Mouse (Mus musculus): ENCODE data around the gene Caskin1. TPM values are rescaled to one million over a fixed set of nuclear protein-coding genes. Genes with fewer than 3 reads are reported as not detected.
A peak's percentile ranks its signal among the peaks of the same experiment; 100 is the strongest.

Caskin1 gene
- polyA plus RNA-seq, 1 experiment from 2014 or later: 1.1 TPM

DNA sequence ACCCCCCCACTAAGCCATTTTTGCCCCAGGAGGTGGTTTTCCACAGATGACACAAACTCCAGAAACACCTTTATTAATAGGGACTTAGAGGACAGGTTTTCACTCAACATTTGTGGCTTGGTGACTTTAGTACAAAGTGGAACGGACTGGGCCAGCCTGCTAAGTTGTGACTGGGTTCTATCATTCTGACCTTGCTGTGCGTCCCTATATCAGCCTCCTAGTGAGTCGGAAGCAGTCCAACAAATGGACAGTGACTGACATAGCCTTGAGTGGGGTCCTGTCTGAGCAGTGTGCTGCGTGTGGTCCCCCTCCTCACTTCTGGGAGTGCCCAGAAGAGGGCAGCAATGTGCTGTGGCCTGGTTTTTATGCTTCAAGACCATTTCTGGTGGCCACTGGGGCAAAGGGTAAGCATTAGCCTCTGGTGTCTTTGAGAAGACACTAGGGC is 40.6 kb downstream of the Caskin1 start:
- H3K9me3 ChIP-seq (replicated peaks; ENCODE audit: low read length): no peaks in the 10 kb centered on the region
- no peaks in the 10 kb centered on the region for H3K27me3 ChIP-seq (ENCODE audit: insufficient read depth, low read length)
- under 1% methylated on average over 4 of the region's 4 CpGs for WGBS
- H3K4me1 ChIP-seq (replicated peaks; ENCODE audit: insufficient read depth, low read length): peaks cover 21% of the 10 kb centered on the region
- peak overlapping the region; percentile 75; the same call in 1 of the 2 replicates for H3K27ac ChIP-seq
- peak; percentile 87 for TF ChIP-seq CTCF (IDR thresholded peaks at IDR 0.05; ENCODE audit: low read depth)
- ATAC-seq (replicated peaks; ENCODE audit: low FRiP score, low read depth) (no peak), DNase-seq (ENCODE audit: low spot score) (peak; percentile 77)
- H3K9ac ChIP-seq (ENCODE audit: low read depth, low read length): peak overlapping the region; percentile 72
- H3K4me2 ChIP-seq (ENCODE audit: low read length): peak overlapping the region; percentile 72
- no peaks in the 10 kb centered on the region; the same call in 1 of the 2 replicates for H3K36me3 ChIP-seq (ENCODE audit: insufficient read depth, low read length)
- peak overlapping the region; percentile 73 for H3K4me3 ChIP-seq (replicated peaks; ENCODE audit: low read depth, low read length)

DNA sequence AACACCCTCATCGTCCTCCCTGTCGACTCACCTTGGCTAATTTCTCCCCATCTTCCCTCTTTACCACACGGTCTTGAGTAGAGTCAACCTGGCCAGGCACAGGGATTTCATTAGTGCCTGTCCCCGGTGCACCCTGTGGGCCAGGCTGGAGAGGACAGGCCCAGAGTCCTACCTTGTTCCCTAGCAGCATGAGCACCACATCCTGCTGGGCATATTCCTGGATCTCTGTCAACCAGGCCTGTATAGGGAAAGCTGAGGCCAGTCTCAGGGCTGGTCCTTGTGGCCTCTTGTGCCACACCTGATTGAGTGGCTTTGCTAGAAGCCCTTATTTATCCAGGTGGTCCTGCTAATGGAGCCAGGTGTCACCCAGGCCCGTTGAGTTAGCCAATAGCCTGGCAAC is 41.5 kb downstream of the Caskin1 start:
- Histone ChIP-seq H3K4me1 (replicated peaks; ENCODE audit: insufficient read depth, low read length) (peaks cover 21% of the 10 kb centered on the region), H3K4me2 (ENCODE audit: low read length) (peak overlapping the region; percentile 72), H3K27ac (no peak overlapping the region), H3K4me3 (replicated peaks; ENCODE audit: low read depth, low read length) (0 out of 2 replicates have a peak overlapping the region, but pooled peaks have one; percentile 7), H3K27me3 (ENCODE audit: insufficient read depth, low read length) (no peaks in the 10 kb centered on the region), H3K36me3 (ENCODE audit: insufficient read depth, low read length) (no peaks in the 10 kb centered on the region; the same call in 1 of the 2 replicates), H3K9me3 (replicated peaks; ENCODE audit: low read length) (no peaks in the 10 kb centered on the region), H3K9ac (ENCODE audit: low read depth, low read length) (peak overlapping the region; percentile 72)
- 27% methylated on average over 5 of the region's 5 CpGs for WGBS
- no peak for TF ChIP-seq CTCF (IDR thresholded peaks at IDR 0.05; ENCODE audit: low read depth)
- DNase-seq (ENCODE audit: low spot score): no peak
- ATAC-seq (replicated peaks; ENCODE audit: low FRiP score, low read depth): no peak

DNA sequence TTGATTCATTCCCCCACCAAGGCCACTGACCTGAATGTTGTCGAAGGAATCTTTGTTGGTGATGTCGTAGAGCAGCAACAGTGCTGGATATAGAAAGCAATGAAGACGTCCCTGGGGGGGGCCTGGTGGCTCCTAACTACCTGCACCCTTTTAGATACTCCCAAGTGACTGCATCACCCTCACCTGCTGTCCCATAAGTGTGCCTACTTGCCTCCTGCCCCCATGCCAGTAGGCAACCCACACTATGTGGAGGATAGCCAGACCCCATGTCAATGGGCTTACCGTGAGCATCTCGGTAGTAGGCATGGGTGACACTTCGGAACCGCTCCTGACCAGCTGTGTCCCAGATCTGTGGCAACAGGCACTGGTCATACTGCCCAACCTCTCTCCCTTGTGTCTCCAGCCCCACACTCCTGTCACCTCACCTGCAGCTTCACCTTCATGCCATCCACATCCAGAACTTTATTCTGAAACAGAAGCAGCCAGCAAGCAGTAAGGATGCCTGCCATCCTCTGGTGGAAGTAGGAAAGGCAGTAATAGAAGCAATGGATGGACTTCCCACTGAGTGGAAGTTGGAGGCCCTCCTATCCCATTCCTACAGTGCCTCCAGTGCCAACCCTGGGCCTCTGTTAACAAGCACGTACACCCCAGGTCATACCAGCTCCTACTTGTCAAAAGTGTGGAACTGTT is 42.1 kb downstream of the Caskin1 start:
- peak overlapping the region; percentile 72 for H3K4me2 ChIP-seq (ENCODE audit: low read length)
- WGBS: 35% methylated on average over 8 of the region's 8 CpGs
- peaks cover 21% of the 10 kb centered on the region for H3K4me1 ChIP-seq (replicated peaks; ENCODE audit: insufficient read depth, low read length)
- peak; percentile 55 for TF ChIP-seq CTCF (IDR thresholded peaks at IDR 0.05; ENCODE audit: low read depth)
- 0 out of 2 replicates have a peak overlapping the region, but pooled peaks have one; percentile 72 for H3K9ac ChIP-seq (ENCODE audit: low read depth, low read length)
- ATAC-seq (replicated peaks; ENCODE audit: low FRiP score, low read depth): no peak
- H3K4me3 ChIP-seq (replicated peaks; ENCODE audit: low read depth, low read length): no peak overlapping the region
- H3K9me3 ChIP-seq (replicated peaks; ENCODE audit: low read length): no peaks in the 10 kb centered on the region
- H3K27ac ChIP-seq: no peak overlapping the region
- no peaks in the 10 kb centered on the region; the same call in 1 of the 2 replicates for H3K36me3 ChIP-seq (ENCODE audit: insufficient read depth, low read length)
- no peaks in the 10 kb centered on the region for H3K27me3 ChIP-seq (ENCODE audit: insufficient read depth, low read length)
- no peak for DNase-seq (ENCODE audit: low spot score)

DNA sequence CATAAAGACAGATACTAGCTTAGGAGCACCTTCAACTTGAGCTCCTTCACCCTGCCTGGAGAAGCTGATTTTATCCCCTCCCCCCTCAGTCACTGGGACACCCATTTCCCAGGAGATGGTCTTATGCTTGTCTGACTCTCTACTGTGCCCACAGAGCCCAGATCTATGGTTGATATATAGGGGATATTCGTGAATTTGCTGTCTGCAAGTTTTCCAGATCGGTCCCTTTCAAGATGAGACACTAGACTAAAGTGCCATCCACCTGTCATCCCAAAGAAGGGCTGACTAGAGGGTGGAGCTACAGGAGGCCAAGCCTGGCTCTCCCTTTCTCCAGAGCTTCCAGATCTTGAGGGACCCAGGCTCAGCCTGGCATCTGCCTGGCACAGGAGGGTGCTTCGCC is 42.7 kb downstream of the Caskin1 start:
- DNase-seq (ENCODE audit: low spot score) (no peak), ATAC-seq (replicated peaks; ENCODE audit: low FRiP score, low read depth) (no peak)
- H3K4me3 ChIP-seq (replicated peaks; ENCODE audit: low read depth, low read length): no peak overlapping the region
- 69% methylated on average over 3 of the region's 3 CpGs for WGBS
- no peaks in the 10 kb centered on the region; the same call in 1 of the 2 replicates for H3K36me3 ChIP-seq (ENCODE audit: insufficient read depth, low read length)
- H3K4me1 ChIP-seq (replicated peaks; ENCODE audit: insufficient read depth, low read length): peaks cover 21% of the 10 kb centered on the region
- no peaks in the 10 kb centered on the region for H3K27me3 ChIP-seq (ENCODE audit: insufficient read depth, low read length)
- TF ChIP-seq CTCF (IDR thresholded peaks at IDR 0.05; ENCODE audit: low read depth): no peak
- no peak overlapping the region for H3K4me2 ChIP-seq (ENCODE audit: low read length)
- no peak overlapping the region for H3K27ac ChIP-seq
- H3K9ac ChIP-seq (ENCODE audit: low read depth, low read length): peak overlapping the region; percentile 20; the same call in 1 of the 2 replicates
- no peaks in the 10 kb centered on the region for H3K9me3 ChIP-seq (replicated peaks; ENCODE audit: low read length)

DNA sequence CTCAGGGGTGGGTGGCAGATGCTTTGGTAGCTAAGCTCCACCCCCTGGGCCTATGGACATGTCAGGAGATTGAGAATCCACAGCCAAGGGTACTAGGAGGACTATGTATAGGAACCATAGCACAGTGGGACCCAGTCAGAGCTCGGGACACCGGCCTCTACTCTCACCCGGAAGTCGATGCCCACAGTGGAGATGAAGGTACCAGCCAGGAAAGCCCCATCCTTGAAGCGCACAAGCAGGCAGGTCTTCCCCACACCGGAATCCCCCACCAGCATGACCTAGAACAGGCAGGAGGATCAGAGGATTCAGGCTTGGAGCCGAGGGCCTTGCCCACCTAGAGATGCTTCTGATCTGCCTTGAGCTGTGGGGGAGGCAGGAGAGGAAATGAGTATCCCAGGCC is 43.6 kb downstream of the Caskin1 start:
- ATAC-seq (replicated peaks; ENCODE audit: low FRiP score, low read depth) (no peak), DNase-seq (ENCODE audit: low spot score) (no peak)
- no peaks in the 10 kb centered on the region for H3K9me3 ChIP-seq (replicated peaks; ENCODE audit: low read length)
- H3K36me3 ChIP-seq (ENCODE audit: insufficient read depth, low read length): no peaks in the 10 kb centered on the region; the same call in 1 of the 2 replicates
- no peak overlapping the region for H3K4me2 ChIP-seq (ENCODE audit: low read length)
- no peak overlapping the region for H3K27ac ChIP-seq
- 0 out of 2 replicates have a peak overlapping the region, but pooled peaks have one; percentile 20 for H3K9ac ChIP-seq (ENCODE audit: low read depth, low read length)
- peaks cover 16% of the 10 kb centered on the region for H3K4me1 ChIP-seq (replicated peaks; ENCODE audit: insufficient read depth, low read length)
- no peaks in the 10 kb centered on the region for H3K27me3 ChIP-seq (ENCODE audit: insufficient read depth, low read length)
- no peak overlapping the region for H3K4me3 ChIP-seq (replicated peaks; ENCODE audit: low read depth, low read length)
- no peak for TF ChIP-seq CTCF (IDR thresholded peaks at IDR 0.05; ENCODE audit: low read depth)
- 69% methylated on average over 7 of the region's 7 CpGs for WGBS

DNA sequence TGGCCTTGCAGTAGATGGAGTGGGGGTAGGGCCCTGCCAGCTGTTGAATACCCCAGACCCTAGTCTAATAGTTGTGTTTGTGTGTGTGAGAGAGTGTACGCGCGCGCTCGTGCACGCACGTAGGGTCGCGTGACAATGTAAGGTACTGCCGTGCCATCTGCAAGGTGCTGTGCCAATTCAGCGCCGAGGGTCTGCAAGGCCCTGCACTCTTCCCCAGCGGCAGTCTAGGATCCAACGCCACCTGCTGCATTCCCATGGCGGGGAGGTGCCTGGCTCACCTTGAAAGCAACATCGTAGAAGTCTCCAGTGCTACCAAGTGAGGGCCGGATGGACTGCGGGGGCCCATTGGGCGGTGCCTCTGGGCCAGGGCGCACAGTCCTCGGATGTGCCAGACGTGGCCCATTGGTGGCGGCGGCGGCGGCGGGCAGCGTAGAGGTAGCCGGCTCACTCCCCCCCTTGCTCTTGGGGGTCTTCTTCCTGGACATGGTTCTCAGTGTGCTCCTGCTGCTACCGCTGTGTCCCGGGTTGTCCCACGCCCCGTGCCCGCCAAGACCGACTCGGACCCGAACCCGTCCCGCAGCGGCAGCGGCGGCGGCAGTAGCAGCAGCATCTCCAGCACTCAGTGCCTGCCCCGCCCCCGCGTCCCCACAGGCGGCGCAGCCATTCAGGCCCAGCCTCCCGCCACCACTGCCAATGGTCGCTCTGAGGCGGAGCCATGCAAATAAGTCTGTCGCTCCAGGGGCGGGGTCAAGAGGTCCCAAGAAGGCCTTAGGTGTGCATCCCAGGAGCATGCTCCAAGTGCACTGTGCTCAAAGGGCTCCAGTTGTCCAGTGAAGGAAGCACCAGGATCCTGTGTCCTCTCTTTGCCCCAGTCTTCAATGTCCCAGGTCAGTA is 44.9 kb downstream of the Caskin1 start:
- no peak overlapping the region for H3K27ac ChIP-seq
- 7% methylated on average over 51 of the region's 53 CpGs for WGBS
- TF ChIP-seq CTCF (IDR thresholded peaks at IDR 0.05; ENCODE audit: low read depth): peak; percentile 43; the same call in 1 of the 2 replicates
- DNase-seq (ENCODE audit: low spot score) (peak; percentile 89), ATAC-seq (replicated peaks; ENCODE audit: low FRiP score, low read depth) (peak; percentile 71)
- H3K9ac ChIP-seq (ENCODE audit: low read depth, low read length): peak overlapping the region; percentile 49
- H3K4me1 ChIP-seq (replicated peaks; ENCODE audit: insufficient read depth, low read length): peaks cover 16% of the 10 kb centered on the region
- peak overlapping the region; percentile 78 for H3K4me2 ChIP-seq (ENCODE audit: low read length)
- no peaks in the 10 kb centered on the region for H3K27me3 ChIP-seq (ENCODE audit: insufficient read depth, low read length)
- H3K36me3 ChIP-seq (ENCODE audit: insufficient read depth, low read length): no peaks in the 10 kb centered on the region; the same call in 1 of the 2 replicates
- no peaks in the 10 kb centered on the region for H3K9me3 ChIP-seq (replicated peaks; ENCODE audit: low read length)
- H3K4me3 ChIP-seq (replicated peaks; ENCODE audit: low read depth, low read length): peak overlapping the region; percentile 24
